Mouse (Mus musculus): Measurements from ENCODE around the gene Pla2g4f.

The Pla2g4f gene

DNA sequence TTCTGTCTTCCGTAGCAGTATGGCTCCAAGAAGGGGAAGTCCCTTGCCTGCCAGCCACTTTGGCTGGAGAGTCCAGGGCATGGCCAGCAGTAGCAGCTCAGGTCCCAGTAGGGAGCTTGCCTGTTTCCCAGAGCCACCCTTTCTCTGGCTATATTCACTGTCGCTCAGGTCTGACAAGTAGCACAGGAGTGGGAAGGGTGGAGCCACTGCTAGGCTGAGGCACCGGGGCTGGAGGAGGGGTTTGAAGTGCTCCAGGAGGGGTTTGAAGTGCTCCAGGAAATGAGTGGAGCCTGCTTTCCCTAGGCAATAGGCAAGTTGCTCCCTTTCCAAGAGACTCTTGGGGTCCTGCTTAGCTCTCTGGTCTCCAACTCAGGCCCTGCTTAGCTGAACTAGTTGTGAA, at the start of gene Pla2g4f:
Gene Pla2g4f (minus strand): TSS at position 190 of the 400 bp plus-strand sequence.
- no peak for DNase-seq

DNA sequence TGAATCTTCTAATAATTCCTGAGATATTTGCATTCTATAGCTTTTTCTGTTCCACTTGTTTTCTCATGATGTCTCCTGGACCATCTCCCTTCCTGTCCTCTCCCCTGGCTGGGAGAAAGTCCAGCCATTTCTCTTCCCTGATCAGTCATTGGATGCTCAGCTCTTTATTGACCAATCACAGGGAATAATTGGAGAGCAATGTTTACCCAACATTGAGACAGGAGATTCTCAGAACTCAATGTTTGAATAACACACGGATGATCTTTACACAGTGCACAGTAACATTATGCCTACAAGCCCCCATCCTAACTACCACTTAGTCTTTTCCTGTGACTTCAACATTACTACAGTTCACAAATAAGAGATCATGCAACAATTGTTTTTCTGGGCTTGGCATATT, 46.5 kb upstream of the Pla2g4f start:
- no peak for DNase-seq

DNA sequence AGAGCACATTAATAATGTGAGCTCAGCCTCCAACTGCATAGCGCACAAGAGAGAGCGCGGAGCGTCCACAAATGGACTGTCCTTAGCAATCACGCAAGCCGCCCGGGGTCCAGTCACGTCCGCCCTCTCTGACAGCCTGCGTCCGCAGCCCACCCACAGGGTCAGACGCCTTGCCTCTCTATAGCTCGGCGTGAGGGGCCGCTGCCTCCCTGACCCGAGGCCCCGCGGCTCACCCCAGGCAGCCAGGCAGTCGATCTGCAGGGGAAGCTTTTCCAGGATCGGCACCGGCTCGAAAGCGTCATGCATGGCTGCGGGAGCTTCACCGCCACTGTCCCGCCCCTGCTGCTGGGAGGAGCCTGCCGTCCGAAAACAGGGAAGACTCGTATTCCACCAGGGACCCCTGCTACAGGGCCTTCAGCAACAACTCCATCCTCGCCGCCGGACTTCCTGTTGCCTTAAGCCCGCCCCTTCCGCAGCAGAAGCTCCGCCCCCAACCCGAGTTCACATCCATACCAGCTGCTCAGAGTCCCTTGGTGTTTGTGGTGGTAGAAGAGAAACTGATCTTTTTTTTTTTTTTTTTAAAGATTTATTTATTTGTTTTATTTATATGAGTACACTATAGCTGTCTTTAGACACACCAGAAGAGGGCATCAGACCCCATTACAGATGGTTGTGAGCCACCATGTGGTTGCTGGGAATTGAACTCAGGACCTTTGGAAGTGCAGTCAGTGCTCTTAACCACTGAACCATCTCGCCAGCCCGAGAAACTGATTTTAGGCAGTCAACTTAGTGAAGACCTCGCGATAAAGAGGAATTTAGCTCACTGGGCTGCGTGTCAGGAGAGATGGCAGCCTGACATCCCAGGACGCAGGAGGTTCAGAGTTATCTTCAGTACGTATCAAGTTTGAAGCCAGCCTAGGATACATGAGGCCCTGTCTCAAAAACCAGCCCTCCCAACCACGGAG, 39.0 kb upstream of the Pla2g4f start, which contains the start of gene Vps39:
Gene Vps39 (minus strand): TSS at position 456 of the 965 bp plus-strand sequence.
- DNase-seq = peak; percentile 88 to 91

DNA sequence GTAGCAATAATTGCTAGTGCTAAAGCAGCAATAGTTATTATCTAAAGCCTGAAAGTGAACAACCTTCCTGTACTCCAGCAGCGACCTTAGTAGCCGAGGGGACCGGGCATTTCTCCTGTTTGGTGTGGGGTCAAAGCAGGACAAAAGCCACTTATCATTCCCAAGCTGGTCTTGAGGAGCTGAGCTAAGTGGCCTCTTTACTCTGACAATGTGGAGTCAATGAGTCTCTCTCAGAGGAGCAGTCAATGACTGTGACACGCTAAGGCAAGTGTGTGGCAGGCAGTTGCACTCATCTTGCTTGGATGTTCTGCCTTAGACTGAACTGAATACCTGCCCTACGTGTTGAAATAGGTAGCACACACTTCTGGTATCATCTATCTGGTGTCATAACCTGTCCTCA, 37.4 kb upstream of the Pla2g4f start:
- no peak for DNase-seq

DNA sequence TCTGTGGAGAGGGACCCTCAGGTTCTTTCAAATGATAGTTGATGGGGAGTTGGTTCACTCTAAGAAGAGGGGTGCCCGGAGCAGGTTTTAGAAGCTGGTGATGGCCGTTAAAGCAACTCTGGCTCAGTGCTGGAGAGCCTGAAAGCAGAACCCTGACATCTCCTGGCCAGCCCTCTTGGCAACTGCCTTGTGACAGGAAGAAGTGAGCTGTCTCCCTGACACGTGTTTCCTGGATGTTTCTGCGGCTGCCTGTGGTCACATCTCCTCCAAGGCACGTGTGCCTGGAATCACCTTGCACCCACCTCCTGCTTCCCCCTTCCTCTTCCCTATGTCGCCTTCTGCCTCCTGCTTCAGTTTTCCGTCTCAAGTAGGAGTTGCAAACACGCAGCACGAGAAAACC, 34.2 kb upstream of the Pla2g4f start:
- DNase-seq = peak; percentile 15 to 44

DNA sequence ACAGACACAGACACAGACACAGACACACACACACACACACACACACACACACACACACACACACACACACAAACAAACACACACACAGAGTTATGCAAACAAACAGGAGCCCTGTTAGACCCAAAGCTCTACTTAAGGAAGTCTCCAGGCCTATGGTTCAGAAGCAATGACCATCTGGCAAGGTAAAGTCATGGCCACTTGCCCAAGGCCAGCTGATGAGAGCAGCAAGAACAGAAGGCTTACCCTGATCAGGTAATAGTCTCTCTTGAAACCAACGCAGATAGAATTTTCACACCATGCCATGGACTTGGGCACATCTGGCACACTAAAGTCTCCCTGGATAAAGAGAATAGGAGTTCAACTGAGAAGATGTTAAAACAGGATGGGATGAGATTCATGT, 27.8 kb upstream of the Pla2g4f start:
- no peak for DNase-seq

DNA sequence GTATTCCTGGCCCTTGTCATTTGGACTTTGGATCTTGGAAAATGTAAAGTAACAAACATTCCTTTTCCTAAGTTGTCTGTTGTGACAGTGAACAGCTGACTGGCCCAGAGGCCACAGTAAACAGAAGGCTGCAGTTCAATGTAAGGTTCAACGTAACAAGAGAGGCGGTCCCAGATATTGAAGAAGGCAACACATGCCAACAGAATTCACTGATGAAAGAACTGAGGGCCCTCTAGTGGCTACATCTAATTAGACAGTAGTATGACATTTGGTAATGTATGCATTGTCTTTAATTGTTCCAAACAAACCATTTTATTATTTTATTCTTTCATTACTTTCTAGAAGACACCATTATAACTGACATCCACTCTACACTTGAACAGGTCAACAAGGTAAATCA, 23.9 kb upstream of the Pla2g4f start:
- no peak for DNase-seq

DNA sequence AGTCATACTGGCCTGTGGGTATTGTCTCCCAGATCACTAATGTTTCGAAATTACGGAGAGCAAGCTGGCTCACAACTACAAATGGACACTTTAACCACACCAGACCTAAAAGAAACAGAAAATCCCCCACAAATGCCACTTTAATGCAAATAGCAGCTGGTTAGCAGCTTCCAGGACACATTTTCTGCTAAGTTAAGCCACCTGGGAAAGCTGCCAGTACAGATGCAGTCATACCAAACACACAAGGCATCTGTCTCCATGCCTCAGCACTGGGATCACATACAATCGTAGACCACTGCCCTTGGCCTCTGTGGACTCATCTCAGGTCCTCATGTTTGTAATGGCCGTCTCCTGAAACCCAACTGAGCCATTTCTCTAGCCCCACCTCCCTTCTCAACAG, 17.6 kb upstream of the Pla2g4f start:
- no peak for DNase-seq

DNA sequence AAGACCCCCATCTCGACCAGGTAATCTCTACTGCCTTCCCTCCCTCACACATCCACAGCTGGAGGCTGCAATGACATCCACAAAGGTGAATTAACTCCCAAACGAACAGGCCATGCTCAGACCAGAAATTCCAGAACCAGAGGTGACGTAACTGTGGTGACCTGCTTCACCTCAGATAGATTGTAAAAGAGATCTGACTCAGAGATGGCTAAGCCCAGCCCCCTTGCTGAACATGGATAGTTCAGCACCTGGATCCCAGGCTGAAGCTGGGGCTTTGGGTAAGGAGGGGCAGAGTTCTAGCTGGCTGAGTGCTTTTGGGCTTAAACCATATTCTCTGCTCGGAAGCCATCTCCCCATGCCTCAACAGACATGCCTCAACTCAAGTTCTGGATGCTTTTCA, 1.1 kb upstream of the Pla2g4f start:
- DNase-seq = no peak

DNA sequence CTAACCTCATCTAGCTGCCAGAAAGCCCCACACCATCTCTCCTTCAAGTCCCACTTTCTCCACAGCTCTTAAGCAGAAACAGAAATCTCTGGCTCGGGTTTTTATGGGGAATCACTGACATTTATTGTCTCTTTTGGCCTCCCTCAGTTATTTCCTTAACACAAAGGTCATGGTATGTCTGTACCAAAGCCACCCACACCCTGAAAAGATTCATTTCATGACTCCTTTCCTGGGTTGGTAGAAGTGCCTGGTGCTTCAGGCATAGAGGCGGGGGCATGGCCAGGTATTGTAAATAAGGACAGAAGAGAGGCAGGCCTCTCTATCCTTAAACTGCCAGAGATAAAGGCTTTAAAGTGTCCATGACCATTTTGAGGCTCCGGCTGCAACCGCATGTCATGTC, 522 bp upstream of the Pla2g4f start:
- no peak for DNase-seq

DNA sequence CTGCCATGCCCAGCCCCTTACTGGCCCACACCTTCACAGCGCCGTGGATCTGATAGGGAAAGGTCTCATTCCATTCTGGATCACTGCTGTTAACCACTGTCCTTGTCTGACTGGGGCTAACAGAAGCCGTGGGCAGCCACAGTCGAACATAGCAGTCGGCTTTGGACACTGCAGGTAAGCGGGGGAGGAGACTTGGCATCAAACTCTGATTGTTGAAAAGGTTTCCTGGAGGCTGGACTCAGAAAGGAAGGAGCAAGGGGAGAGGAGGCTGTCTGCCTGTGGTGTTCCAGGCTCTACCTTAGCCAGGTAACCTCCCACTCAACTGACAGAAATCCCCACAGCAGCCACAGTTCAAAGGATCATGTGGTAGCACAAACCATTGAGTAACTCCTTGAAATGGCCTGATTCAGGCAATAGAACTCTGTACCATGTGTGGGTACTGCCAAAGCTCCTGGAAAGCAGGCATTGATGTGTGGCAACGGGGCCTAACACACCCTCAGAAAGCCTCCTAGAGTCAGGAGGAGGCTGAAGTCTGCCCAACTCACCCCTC, 1.6 kb downstream of the Pla2g4f start:
- no peak for DNase-seq

DNA sequence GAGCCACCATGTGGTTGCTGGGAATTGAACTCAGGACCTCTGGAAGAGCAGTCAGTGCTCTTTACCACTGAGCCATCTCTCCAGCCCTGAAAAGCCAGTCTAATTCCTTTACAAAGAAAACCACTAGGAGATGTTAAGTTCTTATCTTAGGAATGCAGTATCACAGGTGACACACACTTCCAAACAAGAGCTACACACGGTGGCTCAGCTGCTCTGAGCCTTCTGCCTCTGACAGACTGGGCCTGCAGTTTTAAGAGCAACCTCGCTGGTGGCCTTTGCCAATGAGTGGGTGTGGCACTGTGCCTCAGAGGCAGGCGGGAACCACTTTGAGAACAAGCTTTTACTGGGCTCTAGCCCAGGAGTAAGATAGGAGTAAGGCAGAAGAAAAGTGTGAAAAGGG, 9.9 kb downstream of the Pla2g4f start:
- DNase-seq = no peak

DNA sequence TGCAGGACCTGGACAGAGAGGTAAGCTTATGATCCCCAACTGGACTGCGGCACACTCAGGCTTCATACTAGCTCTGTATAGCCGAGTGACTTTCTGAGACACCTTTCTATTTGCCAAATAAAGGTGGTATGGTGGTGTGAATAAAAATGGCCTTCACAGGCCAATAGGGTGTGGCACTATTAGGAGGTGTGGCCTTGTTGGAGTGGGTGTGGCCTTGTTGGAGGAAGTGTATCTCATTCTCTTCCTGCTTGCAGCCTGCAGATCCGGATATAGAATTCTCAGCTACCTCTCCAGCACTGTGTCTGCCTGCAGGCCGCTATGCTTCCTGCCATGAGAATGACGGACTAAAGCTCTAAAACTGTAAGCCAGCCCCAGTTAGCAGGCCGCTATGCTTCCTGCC, 12.9 kb downstream of the Pla2g4f start:
- DNase-seq = no peak

DNA sequence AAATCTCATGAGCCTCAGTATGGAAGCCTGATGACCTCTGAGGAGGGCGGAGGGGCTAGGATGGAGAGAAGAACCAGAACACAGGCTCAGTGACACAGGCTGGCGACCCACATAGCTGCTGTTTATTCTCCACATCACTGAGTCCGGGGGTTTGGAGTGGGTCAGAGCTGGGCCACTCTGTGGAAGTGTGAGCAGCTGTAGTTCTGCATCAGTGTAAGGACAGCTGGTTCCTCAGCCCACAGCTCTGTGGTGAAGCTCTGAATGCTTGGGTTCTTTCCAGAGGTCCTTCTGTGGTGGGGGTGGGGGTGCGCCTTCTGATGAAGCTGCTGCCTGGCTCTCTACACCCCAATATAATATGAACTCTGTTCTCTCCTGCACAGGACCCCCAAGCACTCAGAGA, 14.1 kb downstream of the Pla2g4f start:
- DNase-seq = no peak

DNA sequence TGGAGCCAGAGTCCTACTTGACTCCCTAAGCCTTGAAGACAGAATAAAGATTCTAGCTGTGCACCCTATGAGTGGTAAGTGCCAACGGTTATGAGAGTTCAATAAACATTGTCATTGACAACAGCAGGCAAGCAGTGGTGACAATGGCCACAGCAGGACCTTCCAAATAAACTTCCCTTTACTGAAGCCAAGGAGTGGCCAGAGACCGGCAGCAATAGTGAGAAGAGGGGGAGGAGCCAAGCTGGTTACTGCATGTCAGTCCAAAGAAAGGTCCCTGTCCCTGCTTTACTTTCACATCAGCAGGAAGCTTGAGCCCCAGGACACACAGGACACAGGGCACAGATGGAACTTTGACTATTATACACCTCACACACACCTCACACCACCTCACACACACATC, 17.8 kb downstream of the Pla2g4f start:
- DNase-seq = no peak

DNA sequence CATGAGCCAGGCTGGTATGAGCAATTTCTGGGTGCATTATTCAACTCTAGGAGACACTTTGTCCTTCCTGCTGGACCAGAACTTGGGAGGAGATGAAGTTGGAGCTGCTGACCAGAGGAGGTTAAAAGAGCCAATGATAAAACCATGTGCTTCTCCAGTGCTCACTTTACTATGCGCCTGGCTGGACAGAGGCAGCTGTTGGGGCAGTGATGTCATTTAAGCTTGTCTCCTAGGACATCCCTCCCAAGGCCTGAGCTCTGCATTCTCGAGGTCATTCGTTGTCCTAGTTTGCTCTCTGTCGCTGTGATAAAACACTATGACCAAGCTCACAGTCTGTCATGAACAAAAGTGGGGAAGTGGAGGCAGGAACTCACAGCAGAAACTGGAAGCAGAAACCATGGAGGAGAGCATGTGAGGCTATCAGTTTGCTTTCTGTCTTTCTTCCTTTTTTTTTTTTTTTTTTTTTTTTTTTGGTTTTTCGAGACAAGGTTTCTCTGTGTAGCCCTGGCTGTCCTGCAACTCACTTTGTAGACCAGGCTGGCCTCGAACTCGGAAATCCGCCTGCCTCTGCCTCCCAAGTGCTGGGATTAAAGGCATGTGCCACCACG, 22.4 kb downstream of the Pla2g4f start:
- no peak for DNase-seq

DNA sequence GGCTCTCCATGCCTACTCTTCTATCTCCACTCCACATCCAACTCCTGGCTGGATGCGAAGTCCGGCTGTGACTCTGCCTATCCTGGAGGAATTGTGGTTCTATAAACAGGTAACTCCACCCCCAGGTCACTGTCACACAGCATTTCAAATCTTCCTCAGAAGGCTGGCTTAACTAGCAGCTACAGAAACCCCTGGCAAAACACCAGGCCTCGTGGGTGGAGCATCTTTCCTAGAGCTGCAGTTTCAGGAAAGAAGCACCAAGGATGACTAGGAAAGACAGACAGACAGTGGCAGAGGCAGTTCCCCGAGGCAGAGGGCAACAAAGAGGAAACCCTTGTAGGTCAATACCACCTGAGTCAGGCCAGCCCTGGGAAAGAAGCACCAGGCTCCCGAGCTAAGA, 25.0 kb downstream of the Pla2g4f start, which contains the start of gene Pla2g4d:
Gene Pla2g4d (minus strand): TSS at position 203 of the 400 bp plus-strand sequence.
- no peak for DNase-seq

DNA sequence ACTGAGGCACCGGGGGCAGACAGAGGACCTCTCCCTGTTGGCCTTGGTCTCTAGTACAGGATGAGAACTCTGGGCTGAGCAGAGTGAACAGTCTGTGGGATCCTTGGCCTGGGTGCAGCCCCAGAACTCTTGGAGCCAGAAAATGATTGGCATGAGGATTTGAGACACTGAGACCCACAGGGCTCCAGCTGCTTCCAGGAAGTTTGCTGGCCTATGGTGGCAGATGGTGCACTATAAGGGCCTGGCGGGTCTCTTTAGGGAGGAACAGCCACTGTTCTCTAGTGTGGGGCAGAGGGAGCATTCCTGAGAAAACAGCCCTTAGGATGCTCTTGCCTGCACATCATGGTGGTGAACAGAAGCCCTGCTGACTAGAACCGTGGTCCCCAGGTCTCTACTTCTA, 25.6 kb downstream of the Pla2g4f start:
- DNase-seq = no peak

DNA sequence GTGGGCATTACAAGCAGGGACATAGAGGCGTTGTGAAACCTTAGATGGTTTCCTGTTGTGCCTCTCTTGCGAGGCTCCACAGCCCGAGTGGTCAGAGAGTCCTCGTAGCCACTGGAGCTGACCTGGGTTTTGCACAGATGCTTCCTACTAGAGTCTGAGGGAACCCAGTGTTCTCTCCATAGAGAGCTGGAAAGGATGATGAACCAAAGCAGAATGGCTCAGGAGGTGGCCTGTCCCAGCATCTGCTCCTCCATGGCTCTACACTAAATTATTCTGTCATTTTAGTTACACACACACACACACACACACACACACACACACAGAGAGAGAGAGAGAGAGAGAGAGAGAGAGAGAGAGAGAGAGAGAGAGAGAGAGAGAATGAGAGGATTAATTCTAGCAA, 28.3 kb downstream of the Pla2g4f start:
- no peak for DNase-seq

DNA sequence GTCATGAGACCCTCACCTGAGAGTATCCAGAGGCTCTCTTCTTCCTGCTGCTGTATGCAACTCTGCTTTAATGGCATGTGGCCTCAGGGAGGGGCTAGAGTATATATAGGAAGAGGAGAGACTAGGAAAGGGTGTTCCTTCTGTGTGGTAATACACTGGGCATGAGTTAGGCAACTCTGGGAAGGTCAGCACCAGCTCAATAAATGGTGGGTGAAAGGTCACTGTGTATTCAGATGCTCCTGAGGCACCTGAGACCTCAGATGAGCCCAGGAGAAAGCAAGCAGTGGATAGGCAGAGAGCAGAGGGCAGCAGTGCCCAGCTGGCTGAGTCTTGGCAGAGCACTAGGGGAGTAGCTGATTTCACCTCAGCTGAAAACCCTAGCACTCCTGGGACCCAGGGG, 29.3 kb downstream of the Pla2g4f start:
- DNase-seq = no peak

DNA sequence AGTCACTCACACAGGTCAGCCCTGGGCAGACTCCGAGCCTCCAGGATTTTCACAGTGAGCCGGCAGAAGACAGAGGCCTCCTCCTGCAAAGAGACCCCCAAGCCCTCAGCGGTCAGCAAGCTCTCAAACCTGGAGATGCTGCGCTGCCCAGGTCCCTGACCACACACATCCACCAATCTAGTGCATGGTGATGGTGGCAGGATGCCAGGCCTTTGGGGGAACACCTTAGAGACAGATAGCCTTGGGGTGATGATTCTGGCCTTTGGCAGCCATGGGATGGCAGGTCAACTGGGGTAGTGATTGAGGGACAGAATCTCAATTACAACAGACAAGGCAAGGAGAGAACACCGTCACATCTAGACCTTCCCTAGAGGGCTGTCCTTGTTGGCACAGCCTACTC, 29.9 kb downstream of the Pla2g4f start:
- no peak for DNase-seq

DNA sequence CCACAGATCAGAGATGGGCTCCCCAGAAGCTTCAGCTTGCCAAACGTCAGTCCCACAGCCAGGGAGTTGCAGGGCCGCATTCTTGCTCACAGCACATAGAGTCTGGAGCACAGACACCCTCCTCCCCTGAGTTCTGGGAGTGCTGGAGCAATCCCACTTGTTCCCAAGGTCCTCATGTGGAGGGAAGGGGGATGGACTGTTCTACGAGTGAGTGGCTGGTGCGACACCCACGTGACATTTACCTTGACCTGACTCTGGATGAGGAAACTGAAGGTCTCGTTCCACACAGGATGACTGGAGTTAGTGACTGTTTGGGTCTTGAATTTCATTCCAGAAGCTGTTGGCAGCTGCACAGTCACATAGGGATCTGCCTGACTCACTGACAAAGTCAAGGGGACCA, 30.4 kb downstream of the Pla2g4f start:
- DNase-seq = no peak

DNA sequence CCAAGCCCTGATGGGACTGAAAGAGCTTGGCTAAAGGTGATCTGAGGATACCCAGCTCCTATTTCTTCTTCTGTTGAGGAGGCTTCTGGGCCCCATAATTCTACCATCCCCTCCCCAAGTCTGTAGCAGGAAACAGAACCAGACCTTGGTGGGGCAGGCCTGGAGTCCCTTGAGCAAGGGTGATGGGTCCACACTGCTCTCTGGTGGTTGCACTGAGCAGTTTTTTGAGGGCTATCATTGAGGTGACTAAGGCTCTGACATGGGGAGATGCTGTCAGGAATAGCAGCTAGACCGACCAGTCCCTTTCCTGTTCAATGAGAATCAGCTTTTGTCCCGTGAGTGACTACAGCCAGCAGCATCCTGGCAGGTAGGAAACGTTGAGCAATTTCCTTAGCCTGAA, 32.7 kb downstream of the Pla2g4f start:
- no peak for DNase-seq

DNA sequence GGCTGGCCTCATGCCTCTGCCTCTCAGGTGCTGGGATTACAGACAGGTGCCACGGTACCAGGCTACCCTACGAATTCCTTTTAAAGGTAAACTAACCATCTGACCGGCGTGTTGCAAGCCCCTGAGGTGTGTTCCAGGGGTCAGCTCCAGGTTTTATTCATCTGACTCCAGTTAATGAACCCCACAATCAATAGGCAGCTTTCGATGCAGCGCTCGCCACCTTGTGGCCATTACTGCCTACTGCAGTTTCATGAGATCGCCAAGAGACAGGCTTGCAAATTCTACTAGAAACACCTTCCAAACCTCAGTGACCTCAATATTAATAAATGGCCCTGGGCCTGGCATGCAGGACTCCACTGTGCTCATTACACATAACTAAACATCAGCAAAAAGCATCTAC, 34.0 kb downstream of the Pla2g4f start:
- peak; percentile 11 to 57 for DNase-seq
